Mouse (Mus musculus): ENCODE measurements around the gene Tbx6. TPM values are rescaled to one million over a fixed set of nuclear protein-coding genes. Genes with fewer than 3 reads are reported as not detected.

Tbx6 gene
- polyA plus RNA-seq, 1 experiment from 2014 or later: 0.61 TPM

DNA sequence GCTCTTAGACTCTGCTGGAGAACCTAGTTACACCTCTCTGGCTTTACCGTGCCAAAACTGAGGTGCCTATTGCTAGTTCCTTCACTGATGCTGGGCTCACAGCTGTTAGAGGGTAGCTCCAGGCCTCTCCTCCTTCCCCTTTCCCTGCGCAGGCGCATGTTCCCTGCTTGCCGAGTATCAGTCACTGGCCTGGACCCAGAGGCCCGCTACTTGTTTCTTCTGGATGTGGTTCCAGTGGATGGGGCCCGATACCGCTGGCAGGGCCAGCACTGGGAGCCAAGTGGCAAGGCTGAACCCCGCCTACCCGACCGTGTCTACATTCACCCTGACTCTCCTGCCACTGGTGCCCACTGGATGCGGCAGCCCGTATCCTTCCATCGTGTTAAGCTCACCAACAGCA is 1.4 kb downstream of the Tbx6 start:
- no peak overlapping the region for H3K4me3 ChIP-seq
- no peaks in the 10 kb centered on the region for H3K27me3 ChIP-seq
- no peak overlapping the region for H3K9ac ChIP-seq
- no peaks in the 10 kb centered on the region for H3K9me3 ChIP-seq
- H3K4me2 ChIP-seq (replicated peaks): no peak overlapping the region
- WGBS: 89% methylated on average over 13 of the region's 13 CpGs
- peaks cover 21% of the 10 kb centered on the region for H3K4me1 ChIP-seq
- ATAC-seq (ENCODE audit: insufficient number of reproducible peaks, insufficient read depth, low FRiP score, low TSS enrichment): no peak
- peaks cover 42% of the 10 kb centered on the region for H3K36me3 ChIP-seq
- no peak overlapping the region for H3K27ac ChIP-seq

DNA sequence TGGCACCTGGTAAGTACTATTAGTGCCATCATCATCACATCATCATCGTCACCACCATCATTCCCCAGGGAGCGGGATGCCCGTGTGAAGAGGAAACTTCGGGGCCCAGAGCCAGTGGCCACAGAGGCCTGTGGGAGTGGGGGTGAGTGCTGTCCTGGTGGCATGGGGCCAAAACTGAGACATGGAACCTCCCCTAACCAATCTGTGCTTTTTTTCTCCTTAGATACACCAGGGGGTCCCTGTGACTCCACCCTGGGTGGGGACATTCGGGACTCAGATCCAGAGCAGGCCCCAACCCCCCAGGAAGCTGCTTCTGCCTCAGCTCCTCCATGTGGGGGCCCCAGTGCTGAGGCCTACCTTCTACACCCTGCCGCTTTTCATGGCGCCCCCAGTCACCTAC is 3.2 kb downstream of the Tbx6 start:
- Histone ChIP-seq H3K9ac (no peak overlapping the region), H3K27ac (no peak overlapping the region), H3K4me3 (no peak overlapping the region), H3K9me3 (no peaks in the 10 kb centered on the region), H3K36me3 (peaks cover 55% of the 10 kb centered on the region), H3K4me1 (peaks cover 15% of the 10 kb centered on the region), H3K27me3 (no peaks in the 10 kb centered on the region), H3K4me2 (replicated peaks) (no peak overlapping the region)
- no peak for ATAC-seq (ENCODE audit: insufficient number of reproducible peaks, insufficient read depth, low FRiP score, low TSS enrichment)
- WGBS: 87% methylated on average over 7 of the region's 7 CpGs

DNA sequence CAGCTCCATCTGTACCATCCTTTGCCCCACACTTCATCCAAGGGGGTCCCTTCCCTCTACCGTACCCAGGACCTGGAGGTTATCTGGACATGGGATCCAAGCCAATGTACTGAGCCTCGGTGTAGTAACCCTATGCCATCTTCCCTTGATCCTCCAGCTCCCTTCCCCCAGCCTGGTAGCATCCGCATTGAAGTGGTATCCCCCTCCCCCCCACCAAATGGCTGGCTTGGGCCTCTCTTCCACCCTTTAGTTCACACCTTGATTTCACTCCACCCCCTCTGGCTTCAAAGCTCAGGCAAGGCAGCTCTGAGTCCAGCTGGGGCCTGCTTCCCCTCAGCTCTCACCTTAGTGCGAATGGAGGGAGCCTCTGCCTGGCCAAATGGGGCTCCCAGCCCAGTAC is 3.8 kb downstream of the Tbx6 start:
- Histone ChIP-seq H3K4me2 (replicated peaks) (no peak overlapping the region), H3K27me3 (no peaks in the 10 kb centered on the region), H3K9ac (no peak overlapping the region), H3K27ac (no peak overlapping the region), H3K9me3 (no peaks in the 10 kb centered on the region), H3K4me1 (peaks cover 13% of the 10 kb centered on the region), H3K36me3 (peaks cover 61% of the 10 kb centered on the region), H3K4me3 (no peak overlapping the region)
- WGBS: 90% methylated on average over 4 of the region's 4 CpGs
- no peak for ATAC-seq (ENCODE audit: insufficient number of reproducible peaks, insufficient read depth, low FRiP score, low TSS enrichment)

DNA sequence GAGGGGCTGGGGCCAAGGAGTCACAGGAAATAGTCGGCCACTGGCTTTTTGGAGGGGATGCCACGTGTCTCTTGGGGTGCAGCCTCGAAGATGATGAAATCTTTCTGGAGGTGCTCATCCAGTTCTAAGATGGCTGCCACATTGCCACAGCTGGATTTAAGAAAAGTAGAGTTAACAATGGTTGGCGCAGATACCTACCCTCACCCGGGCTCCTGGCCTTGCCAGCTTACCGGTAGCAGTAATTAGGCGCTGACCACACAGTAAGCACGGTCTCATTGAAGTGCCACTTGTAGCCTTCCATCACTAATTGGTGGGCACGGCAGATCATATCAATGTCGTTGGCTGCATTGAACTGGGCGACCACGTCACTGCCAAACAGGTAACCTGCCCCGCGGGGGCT is 4.9 kb downstream of the Tbx6 start:
- Histone ChIP-seq H3K9ac (no peak overlapping the region), H3K9me3 (no peaks in the 10 kb centered on the region), H3K4me2 (replicated peaks) (no peak overlapping the region), H3K27me3 (no peaks in the 10 kb centered on the region), H3K27ac (no peak overlapping the region), H3K4me3 (no peak overlapping the region), H3K4me1 (peaks cover 16% of the 10 kb centered on the region), H3K36me3 (peaks cover 65% of the 10 kb centered on the region)
- WGBS: 92% methylated on average over 14 of the region's 14 CpGs
- ATAC-seq (ENCODE audit: insufficient number of reproducible peaks, insufficient read depth, low FRiP score, low TSS enrichment): no peak

DNA sequence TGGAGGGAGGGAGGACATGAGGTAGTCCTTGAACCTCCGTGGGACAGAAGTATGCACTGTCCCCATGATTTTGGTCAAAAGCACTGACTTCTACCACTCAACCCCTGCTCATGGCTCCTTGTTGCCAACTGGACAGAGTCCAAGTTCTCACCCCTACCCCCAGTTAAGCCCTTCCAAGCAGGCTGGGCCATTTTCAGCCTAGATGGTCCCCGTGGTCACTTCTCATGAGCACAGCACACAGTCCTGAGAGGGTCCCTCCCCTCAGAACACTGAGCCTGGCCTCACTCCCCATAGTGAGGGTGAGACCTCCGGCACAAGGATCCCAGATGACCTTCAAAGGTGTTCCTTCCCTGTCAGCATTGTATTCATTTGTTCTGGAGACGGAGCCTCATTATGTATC is 7.9 kb downstream of the Tbx6 start:
- WGBS: 95% methylated on average over 4 of the region's 4 CpGs
- Histone ChIP-seq H3K27ac (no peak overlapping the region), H3K9me3 (no peaks in the 10 kb centered on the region), H3K4me2 (replicated peaks) (no peak overlapping the region), H3K27me3 (no peaks in the 10 kb centered on the region), H3K4me3 (no peak overlapping the region), H3K36me3 (peaks cover 62% of the 10 kb centered on the region), H3K4me1 (peaks cover 14% of the 10 kb centered on the region), H3K9ac (no peak overlapping the region; the same call in 1 of the 2 replicates)
- no peak for ATAC-seq (ENCODE audit: insufficient number of reproducible peaks, insufficient read depth, low FRiP score, low TSS enrichment)

DNA sequence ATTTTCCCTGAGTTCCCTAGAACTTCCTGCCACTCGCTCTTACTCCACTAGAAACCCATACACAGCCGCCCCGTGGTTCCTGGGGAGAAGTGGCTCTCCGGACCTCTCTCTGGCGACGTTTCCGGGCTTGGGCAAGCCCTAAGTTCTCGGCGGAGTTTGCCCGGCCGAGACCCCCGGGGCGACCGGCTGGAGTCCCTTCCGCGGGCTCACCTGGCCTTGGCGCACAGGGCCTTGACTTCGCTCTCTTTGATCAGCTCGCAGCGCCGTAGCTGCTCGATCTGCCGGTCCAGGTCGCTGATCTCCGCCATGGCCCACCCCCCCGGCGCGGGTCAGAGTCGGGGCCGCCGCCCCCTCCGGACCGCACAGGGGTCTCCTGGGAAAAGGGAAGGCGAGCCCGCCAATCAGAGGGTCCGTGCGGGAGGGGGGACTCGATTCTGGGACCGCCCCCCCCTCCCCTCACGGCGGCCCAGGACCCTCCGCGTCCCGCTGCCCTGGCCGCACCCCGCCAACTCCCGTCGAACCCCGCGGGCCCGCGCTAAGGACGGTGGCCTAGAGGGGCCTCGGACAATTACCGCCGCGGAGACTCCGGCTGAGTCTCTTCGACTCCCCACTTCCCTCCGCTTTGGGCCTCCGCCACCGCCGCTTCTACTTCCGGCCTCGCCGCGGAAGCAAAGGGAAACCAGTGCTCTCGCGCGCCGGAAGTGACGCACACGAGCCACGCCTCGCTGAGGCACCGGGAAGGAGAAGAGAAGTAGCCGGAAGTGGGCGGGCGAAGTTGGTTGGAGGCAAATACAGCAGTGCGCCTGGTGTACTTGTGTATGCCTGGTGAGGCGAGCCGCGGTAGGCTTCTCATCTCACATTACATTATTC is 10.8 kb downstream of the Tbx6 start, which contains the start of gene Ppp4c:
Ppp4c (minus strand) TSS at position 646 of the 870 bp plus-strand sequence.
- Histone ChIP-seq H3K4me2 (replicated peaks) (peak within 1 kb of the TSS; percentile 74), H3K9me3 (no peaks in the 10 kb centered on the region), H3K4me3 (peak within 1 kb of the TSS; percentile 93), H3K36me3 (peaks cover 62% of the 10 kb centered on the region), H3K27ac (peak within 1 kb of the TSS; percentile 96), H3K27me3 (no peaks in the 10 kb centered on the region), H3K4me1 (peaks cover 19% of the 10 kb centered on the region), H3K9ac (peak within 1 kb of the TSS; percentile 97)
- under 1% methylated on average over 83 of the region's 83 CpGs for WGBS
- peak; percentile 89 for ATAC-seq (ENCODE audit: insufficient number of reproducible peaks, insufficient read depth, low FRiP score, low TSS enrichment)

DNA sequence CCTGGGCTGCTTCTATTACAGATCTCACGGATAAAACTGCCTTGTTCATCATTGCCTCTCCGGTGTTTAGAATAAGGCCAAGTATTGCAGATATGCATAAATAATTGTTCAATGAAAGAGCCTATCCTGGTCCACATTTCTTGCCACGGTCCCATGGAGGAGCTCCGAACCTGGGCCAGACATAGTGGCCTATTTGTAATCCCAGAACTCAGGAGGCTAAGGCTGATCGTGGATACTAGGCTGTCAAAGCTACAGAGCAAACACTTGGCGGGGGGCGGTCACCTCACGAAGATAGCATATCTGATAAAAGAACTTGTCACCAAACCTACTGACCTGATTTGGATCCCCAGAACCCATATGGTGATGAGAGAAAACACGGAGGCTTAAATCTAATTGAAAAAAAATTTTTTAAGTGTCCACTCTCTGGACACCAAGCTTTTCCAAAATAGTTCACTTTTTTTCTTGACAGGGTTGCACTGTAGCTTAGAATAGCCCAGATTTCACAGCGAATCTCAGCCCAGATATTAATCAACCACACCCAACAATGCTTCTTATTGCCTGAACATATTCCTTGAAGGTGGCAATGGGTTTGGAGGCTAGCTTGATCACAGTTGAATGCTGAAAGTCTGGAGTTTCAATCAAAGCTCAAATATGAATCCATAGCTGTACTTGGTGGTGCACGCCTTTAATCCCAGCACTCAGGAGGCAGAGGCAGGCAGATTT is 11.6 kb downstream of the Tbx6 start:
- Histone ChIP-seq H3K27me3 (no peaks in the 10 kb centered on the region), H3K9me3 (no peaks in the 10 kb centered on the region), H3K36me3 (peaks cover 54% of the 10 kb centered on the region), H3K4me3 (peak overlapping the region; percentile 93), H3K27ac (peak overlapping the region; percentile 96), H3K4me2 (replicated peaks) (peak overlapping the region; percentile 74), H3K9ac (peak overlapping the region; percentile 48), H3K4me1 (peaks cover 27% of the 10 kb centered on the region)
- WGBS: 26% methylated on average over 11 of the region's 11 CpGs
- 0 out of 2 replicates have a peak, but pooled peaks have one; percentile 13 for ATAC-seq (ENCODE audit: insufficient number of reproducible peaks, insufficient read depth, low FRiP score, low TSS enrichment)

DNA sequence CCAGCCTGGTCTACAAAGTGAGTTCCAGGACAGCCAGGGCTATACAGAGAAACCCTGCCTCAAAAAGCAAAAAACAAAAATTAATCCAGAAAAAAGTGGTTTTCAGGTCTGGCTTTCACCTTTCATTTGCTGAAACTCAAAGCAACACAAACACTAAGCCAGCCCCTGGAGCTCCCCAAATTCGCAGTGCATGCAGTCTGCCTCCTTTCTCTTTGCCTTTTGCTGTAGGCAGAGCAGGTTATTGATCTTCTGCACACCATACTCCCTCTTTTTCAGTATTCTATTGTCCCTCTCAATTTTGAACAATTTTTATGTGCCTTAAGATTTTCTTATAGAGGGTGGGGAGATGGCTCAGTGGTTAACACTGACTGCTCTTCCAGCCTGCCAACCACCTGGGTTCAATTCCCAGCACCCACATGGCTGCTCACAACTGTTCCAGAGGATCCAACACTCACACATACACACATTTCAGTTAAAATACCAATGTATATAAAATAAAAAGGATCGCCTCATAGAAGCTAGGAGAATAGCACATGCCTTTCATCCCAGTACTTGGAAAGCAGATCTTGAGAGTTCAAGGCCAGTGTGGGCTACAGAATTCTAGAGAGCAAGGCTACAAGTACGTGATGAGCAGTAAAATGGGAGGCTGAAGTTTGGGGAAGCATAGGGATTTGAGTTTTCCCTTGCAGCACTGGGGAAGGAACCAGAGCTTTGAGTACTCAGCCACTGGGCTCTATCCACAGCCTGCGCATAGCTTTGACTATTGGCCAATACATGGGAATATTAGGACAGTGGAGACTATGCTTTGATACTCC is 12.4 kb downstream of the Tbx6 start:
- ATAC-seq (ENCODE audit: insufficient number of reproducible peaks, insufficient read depth, low FRiP score, low TSS enrichment): no peak
- no peaks in the 10 kb centered on the region for H3K27me3 ChIP-seq
- H3K4me1 ChIP-seq: peaks cover 32% of the 10 kb centered on the region
- no peak overlapping the region for H3K9ac ChIP-seq
- peaks cover 46% of the 10 kb centered on the region for H3K36me3 ChIP-seq
- peak overlapping the region; percentile 96; the same call in 1 of the 2 replicates for H3K27ac ChIP-seq
- H3K9me3 ChIP-seq: no peaks in the 10 kb centered on the region
- 77% methylated on average over 4 of the region's 4 CpGs for WGBS
- no peak overlapping the region for H3K4me2 ChIP-seq (replicated peaks)
- H3K4me3 ChIP-seq: no peak overlapping the region

DNA sequence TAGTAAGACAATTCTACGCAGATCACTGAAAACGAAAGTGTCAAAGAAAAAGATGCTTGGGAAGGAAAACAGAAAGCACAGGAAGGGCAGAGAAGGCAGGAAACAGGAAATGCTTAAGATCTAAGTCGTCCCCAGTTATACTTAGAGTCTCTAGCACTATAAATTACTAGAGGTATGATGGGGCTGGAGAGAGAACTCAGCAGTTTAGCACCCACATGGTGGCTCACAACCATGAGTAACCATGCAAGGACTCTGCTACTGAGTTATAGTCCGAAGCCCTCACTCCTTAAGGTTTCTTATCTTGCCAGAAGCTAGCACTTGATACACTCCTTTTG is 13.0 kb downstream of the Tbx6 start:
- no peak overlapping the region for H3K4me3 ChIP-seq
- H3K4me2 ChIP-seq (replicated peaks): no peak overlapping the region
- H3K9ac ChIP-seq: no peak overlapping the region
- H3K9me3 ChIP-seq: no peaks in the 10 kb centered on the region
- no peak for ATAC-seq (ENCODE audit: insufficient number of reproducible peaks, insufficient read depth, low FRiP score, low TSS enrichment)
- H3K36me3 ChIP-seq: peaks cover 40% of the 10 kb centered on the region
- H3K27me3 ChIP-seq: no peaks in the 10 kb centered on the region
- no peak overlapping the region for H3K27ac ChIP-seq
- WGBS: 72% methylated on average over 4 of the region's 4 CpGs
- H3K4me1 ChIP-seq: peaks cover 32% of the 10 kb centered on the region

DNA sequence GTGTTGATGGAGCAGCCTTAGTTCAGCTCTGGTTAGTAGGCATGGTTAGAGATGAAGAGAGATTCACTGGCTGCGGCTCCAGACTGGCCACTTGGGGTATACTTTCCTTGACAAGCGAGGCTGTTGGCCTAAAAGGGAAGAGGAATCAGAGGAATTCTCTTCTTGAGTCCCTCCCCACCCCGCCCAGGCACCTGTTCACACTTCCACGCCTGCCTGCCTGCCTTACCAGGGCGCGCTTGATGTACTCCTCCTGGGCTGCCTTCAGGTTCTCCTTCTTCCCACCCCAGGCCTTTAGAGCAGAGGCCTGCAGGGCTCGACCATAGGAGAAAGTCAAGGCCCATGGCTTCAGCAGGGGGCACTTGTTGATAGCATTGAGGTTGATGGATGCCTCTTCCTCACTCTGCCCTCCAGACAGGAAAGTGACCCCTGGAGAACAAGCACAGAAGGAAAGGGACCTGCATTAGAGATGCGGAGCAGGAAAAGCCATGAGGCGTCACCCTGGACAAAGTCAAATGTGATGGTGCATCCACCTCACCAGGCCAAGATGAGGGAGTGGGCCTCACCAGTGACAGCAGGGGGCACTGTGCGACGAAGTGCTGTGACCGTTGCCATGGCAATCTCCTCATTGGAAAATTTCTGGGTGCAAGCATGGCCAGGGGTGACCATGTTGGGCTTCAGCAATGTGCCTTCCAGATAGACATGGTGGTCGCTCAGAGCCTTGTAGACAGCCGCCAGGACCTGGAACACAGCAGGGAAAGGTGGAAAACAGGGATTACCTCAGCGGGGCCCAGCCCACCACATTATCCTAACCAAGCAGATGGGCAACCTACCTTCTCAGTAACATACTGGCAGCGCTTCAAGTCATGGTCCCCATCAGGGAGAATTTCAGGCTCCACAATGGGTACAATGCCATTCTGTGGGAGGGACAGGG is 14.4 kb downstream of the Tbx6 start:
- Histone ChIP-seq H3K27me3 (no peaks in the 10 kb centered on the region), H3K9ac (no peak overlapping the region), H3K4me1 (peaks cover 37% of the 10 kb centered on the region), H3K9me3 (no peaks in the 10 kb centered on the region), H3K4me3 (no peak overlapping the region), H3K4me2 (replicated peaks) (no peak overlapping the region), H3K36me3 (peaks cover 28% of the 10 kb centered on the region), H3K27ac (no peak overlapping the region)
- no peak for ATAC-seq (ENCODE audit: insufficient number of reproducible peaks, insufficient read depth, low FRiP score, low TSS enrichment)
- 80% methylated on average over 16 of the region's 16 CpGs for WGBS

Data from embryonic facial prominence, embryonic 12.5 days (tissue).